Mouse (Mus musculus) heart, embryonic 16.5 days (tissue): ENCODE measurements at regions not wholly inside any gene's neighbourhood (a gene's known extent, or its start where the extent isn't known, plus 50 kb on each side); places are given as distances from the start of the nearest gene placed in this dataset.

Experiments
- ATAC-seq: fragments of 200-750 bp; cut with Nextera tagmentation; replicated peaks from 2 replicates; pipeline ENCODE4 v1.8.0; 2017; ENCODE audit warnings: moderate number of reproducible peaks; ENCODE audit not compliant: insufficient read depth, low FRiP score; ENCODE audit errors: extremely low read depth
- H3K27ac ChIP-seq: fragments of 300-500 bp; sonication (generic); 2 replicates; pipeline ENCODE4 v1.5.1; 2014; ENCODE audit warnings: mild to moderate bottlenecking, low read length, control low read depth, moderate library complexity
- H3K27me3 ChIP-seq: fragments of 300-500 bp; sonication (generic); 2 replicates; pipeline ENCODE4 v1.6.1; 2014; ENCODE audit warnings: low read length, mixed read lengths; ENCODE audit not compliant: control insufficient read depth, insufficient read depth
- H3K36me3 ChIP-seq: fragments of 300-500 bp; sonication (generic); 2 replicates; pipeline ENCODE4 v1.6.1; 2014; ENCODE audit not compliant: control insufficient read depth, insufficient read depth
- H3K4me1 ChIP-seq: fragments of 300-500 bp; sonication (generic); 2 replicates; pipeline ENCODE4 v1.6.1; 2014; ENCODE audit warnings: low read length, mixed read lengths; ENCODE audit not compliant: control insufficient read depth, insufficient read depth
- H3K4me2 ChIP-seq: fragments of 300-500 bp; sonication (generic); 2 replicates; pipeline ENCODE4 v1.6.1; 2014; ENCODE audit warnings: low read depth, mild to moderate bottlenecking, control low read depth, low read length
- H3K4me3 ChIP-seq: fragments of 300-500 bp; sonication (generic); 2 replicates; pipeline ENCODE4 v1.5.1; 2014; ENCODE audit warnings: mild to moderate bottlenecking, control low read depth, low read length
- H3K9ac ChIP-seq: fragments of 300-500 bp; sonication (generic); 2 replicates; pipeline ENCODE4 v1.6.1; 2014; ENCODE audit warnings: low read length, control low read depth
- H3K9me3 ChIP-seq: fragments of 300-500 bp; sonication (generic); replicated peaks from 2 replicates; pipeline ENCODE4 v1.6.1; 2016; ENCODE audit warnings: low read length; ENCODE audit not compliant: control insufficient read depth
- WGBS: fragments of 180-500 bp; shearing (Covaris S2); extraction: QIAGEN DNeasy Blood & Tissue Kit; methylation state at CpG from one replicate; pipeline ENCODE4 v1.1.7; 2014; 5-methylcytosine and 5-hydroxymethylcytosine counted together

GRCm38 (mm10) chr8:115420131-115420530, 287.5 kb downstream of the Maf start:
- Histone ChIP-seq H3K27me3 (no peaks in the 10 kb centered on the region; the same call in 1 of the 2 replicates), H3K4me2 (no peak overlapping the region), H3K36me3 (no peaks in the 10 kb centered on the region), H3K9me3 (no peaks in the 10 kb centered on the region), H3K9ac (no peak overlapping the region), H3K27ac (no peak overlapping the region), H3K4me1 (no peaks in the 10 kb centered on the region), H3K4me3 (no peak overlapping the region)
- no peak for ATAC-seq
- WGBS = 46% methylated on average over 6 of the region's 6 CpGs

GRCm38 (mm10) chr8:115418056-115418455, 289.5 kb downstream of the Maf start:
- Histone ChIP-seq H3K9me3 (no peaks in the 10 kb centered on the region), H3K9ac (no peak overlapping the region), H3K27me3 (no peaks in the 10 kb centered on the region; the same call in 1 of the 2 replicates), H3K4me1 (no peaks in the 10 kb centered on the region; the same call in 1 of the 2 replicates), H3K4me2 (no peak overlapping the region), H3K27ac (no peak overlapping the region), H3K4me3 (no peak overlapping the region), H3K36me3 (no peaks in the 10 kb centered on the region)
- no peak for ATAC-seq
- WGBS = 67% methylated on average over 6 of the region's 6 CpGs

- no peak overlapping the region for H3K27ac ChIP-seq
- no peaks in the 10 kb centered on the region; the same call in 1 of the 2 replicates for H3K27me3 ChIP-seq
- WGBS = 27% methylated on average over 7 of the region's 7 CpGs
- H3K4me1 ChIP-seq = no peaks in the 10 kb centered on the region; the same call in 1 of the 2 replicates
- ATAC-seq = peak; percentile 73
- no peak overlapping the region for H3K4me3 ChIP-seq
- H3K4me2 ChIP-seq = no peak overlapping the region
- H3K9ac ChIP-seq = no peak overlapping the region
- H3K36me3 ChIP-seq = no peaks in the 10 kb centered on the region
- H3K9me3 ChIP-seq = no peaks in the 10 kb centered on the region
Observed at GRCm38 (mm10) chr8:115414061-115414473, 293.5 kb downstream of the Maf start.

GRCm38 (mm10) chr8:115411756-115412155, 295.8 kb downstream of the Maf start:
- 69% methylated on average over 5 of the region's 5 CpGs for WGBS

GRCm38 (mm10) chr8:115411061-115411460, 296.5 kb downstream of the Maf start:
- Histone ChIP-seq H3K9me3 (peaks cover 6% of the 10 kb centered on the region; the same call in 1 of the 2 replicates), H3K4me3 (no peak overlapping the region), H3K36me3 (no peaks in the 10 kb centered on the region), H3K27ac (no peak overlapping the region), H3K9ac (no peak overlapping the region), H3K27me3 (no peaks in the 10 kb centered on the region), H3K4me1 (no peaks in the 10 kb centered on the region; the same call in 1 of the 2 replicates), H3K4me2 (no peak overlapping the region)
- ATAC-seq = no peak
- 96% methylated on average over 4 of the region's 4 CpGs for WGBS

More at GRCm38 (mm10) chr8:115411756-115412155, 295.8 kb downstream of the Maf start:
- ATAC-seq = no peak
- Histone ChIP-seq H3K4me1 (no peaks in the 10 kb centered on the region; the same call in 1 of the 2 replicates), H3K36me3 (no peaks in the 10 kb centered on the region), H3K27me3 (no peaks in the 10 kb centered on the region), H3K9ac (no peak overlapping the region), H3K27ac (no peak overlapping the region), H3K9me3 (peaks cover 6% of the 10 kb centered on the region; the same call in 1 of the 2 replicates), H3K4me2 (no peak overlapping the region), H3K4me3 (no peak overlapping the region)

- H3K9ac ChIP-seq = no peak overlapping the region
- H3K4me1 ChIP-seq = no peaks in the 10 kb centered on the region; the same call in 1 of the 2 replicates
- 94% methylated on average over 3 of the region's 3 CpGs for WGBS
- H3K9me3 ChIP-seq = peaks cover 6% of the 10 kb centered on the region; the same call in 1 of the 2 replicates
- no peak for ATAC-seq
- no peak overlapping the region for H3K4me3 ChIP-seq
- no peaks in the 10 kb centered on the region for H3K27me3 ChIP-seq
- H3K4me2 ChIP-seq = no peak overlapping the region
- no peak overlapping the region for H3K27ac ChIP-seq
- H3K36me3 ChIP-seq = no peaks in the 10 kb centered on the region
Observed at GRCm38 (mm10) chr8:115410191-115410590, 297.4 kb downstream of the Maf start.

- H3K4me1 ChIP-seq = no peaks in the 10 kb centered on the region
- 87% methylated on average over 4 of the region's 4 CpGs for WGBS
- no peaks in the 10 kb centered on the region for H3K36me3 ChIP-seq
- no peaks in the 10 kb centered on the region for H3K27me3 ChIP-seq
- no peak overlapping the region for H3K27ac ChIP-seq
- peaks cover 6% of the 10 kb centered on the region; the same call in 1 of the 2 replicates for H3K9me3 ChIP-seq
- no peak for ATAC-seq
- no peak overlapping the region for H3K4me2 ChIP-seq
- no peak overlapping the region for H3K4me3 ChIP-seq
- no peak overlapping the region for H3K9ac ChIP-seq
Observed at GRCm38 (mm10) chr8:115407535-115407934, 300.1 kb downstream of the Maf start.

- Histone ChIP-seq H3K9me3 (peaks cover 6% of the 10 kb centered on the region; the same call in 1 of the 2 replicates), H3K9ac (no peak overlapping the region), H3K4me1 (no peaks in the 10 kb centered on the region), H3K4me3 (no peak overlapping the region), H3K27me3 (no peaks in the 10 kb centered on the region), H3K27ac (no peak overlapping the region), H3K4me2 (no peak overlapping the region), H3K36me3 (no peaks in the 10 kb centered on the region)
- 67% methylated on average over 4 of the region's 4 CpGs for WGBS
- ATAC-seq = no peak
Observed at GRCm38 (mm10) chr8:115403601-115404000, 304.0 kb downstream of the Maf start.

- peaks cover 6% of the 10 kb centered on the region; the same call in 1 of the 2 replicates for H3K9me3 ChIP-seq
- H3K27me3 ChIP-seq = no peaks in the 10 kb centered on the region
- no peak overlapping the region for H3K4me2 ChIP-seq
- H3K36me3 ChIP-seq = no peaks in the 10 kb centered on the region
- H3K27ac ChIP-seq = no peak overlapping the region
- WGBS = 61% methylated on average over 10 of the region's 10 CpGs
- H3K4me1 ChIP-seq = no peaks in the 10 kb centered on the region
- H3K9ac ChIP-seq = no peak overlapping the region
- no peak overlapping the region for H3K4me3 ChIP-seq
- ATAC-seq = no peak
Observed at GRCm38 (mm10) chr8:115402471-115403197, 305.0 kb downstream of the Maf start.
